Mouse (Mus musculus) forebrain, embryonic 10.5 days (tissue): ENCODE measurements at regions not wholly inside any gene's neighbourhood (a gene's known extent, or its start where the extent isn't known, plus 50 kb on each side); places are given as distances from the start of the nearest gene placed in this dataset.
A peak's percentile ranks its signal among the peaks of the same experiment; 100 is the strongest.

Experiments
- DNase-seq: peaks from one replicate; pipeline ENCODE4 v3.0.0-alpha.2; 2017; ENCODE audit warnings: low spot score; ENCODE audit errors: extremely low spot score
- H3K27ac ChIP-seq: fragments of 300-500 bp; sonication (generic); 2 replicates; pipeline ENCODE4 v1.5.1; 2016; ENCODE audit warnings: mild to moderate bottlenecking
- H3K27me3 ChIP-seq: fragments of 300-500 bp; sonication (generic); 2 replicates; pipeline ENCODE4 v1.6.1; 2016; ENCODE audit warnings: mild to moderate bottlenecking; ENCODE audit not compliant: poor library complexity, severe bottlenecking
- H3K36me3 ChIP-seq: fragments of 300-500 bp; sonication (generic); replicated peaks from 2 replicates; pipeline ENCODE4 v1.6.1; 2016; ENCODE audit warnings: mild to moderate bottlenecking, moderate library complexity
- H3K4me1 ChIP-seq: fragments of 300-500 bp; sonication (generic); 2 replicates; pipeline ENCODE4 v1.6.1; 2016
- H3K4me3 ChIP-seq: fragments of 300-500 bp; sonication (generic); 2 replicates; pipeline ENCODE4 v1.5.1; 2016; ENCODE audit warnings: mild to moderate bottlenecking, moderate library complexity
- H3K9me3 ChIP-seq: fragments of 300-500 bp; sonication (generic); 2 replicates; pipeline ENCODE4 v1.6.1; 2016; ENCODE audit warnings: mild to moderate bottlenecking, moderate library complexity
- WGBS: fragments of 180-500 bp; shearing (Covaris S2); methylation state at CpG from one replicate; pipeline ENCODE4 v1.1.7; 2016; 5-methylcytosine and 5-hydroxymethylcytosine counted together

DNA sequence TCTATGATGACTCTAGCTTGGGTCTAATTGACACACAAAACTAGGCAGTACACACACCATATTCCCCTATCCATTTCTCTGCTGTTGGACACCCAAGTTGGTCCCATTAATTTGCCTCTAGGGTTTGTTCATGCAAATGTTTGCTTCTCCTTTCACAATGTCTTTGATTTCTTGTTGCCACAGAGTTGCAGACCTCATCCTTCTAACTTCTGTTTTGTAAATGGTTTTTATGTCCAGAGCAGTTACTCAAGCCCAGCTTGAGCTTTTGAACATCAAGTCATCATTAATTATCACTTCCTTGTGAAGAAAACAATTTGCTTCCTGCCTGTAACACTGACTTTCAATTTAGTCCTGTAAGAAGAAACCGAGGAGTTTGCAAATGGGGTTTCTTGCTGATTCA is 122.6 kb upstream of the Egfl6 start:
- Histone ChIP-seq H3K9me3 (no peaks in the 10 kb centered on the region), H3K4me1 (no peaks in the 10 kb centered on the region), H3K36me3 (no peaks in the 10 kb centered on the region), H3K27ac (no peak overlapping the region), H3K4me3 (no peak overlapping the region), H3K27me3 (peaks cover 93% of the 10 kb centered on the region)
- WGBS, result 95% methylated on average over 1 of the region's 1 CpGs
- no peak for DNase-seq

DNA sequence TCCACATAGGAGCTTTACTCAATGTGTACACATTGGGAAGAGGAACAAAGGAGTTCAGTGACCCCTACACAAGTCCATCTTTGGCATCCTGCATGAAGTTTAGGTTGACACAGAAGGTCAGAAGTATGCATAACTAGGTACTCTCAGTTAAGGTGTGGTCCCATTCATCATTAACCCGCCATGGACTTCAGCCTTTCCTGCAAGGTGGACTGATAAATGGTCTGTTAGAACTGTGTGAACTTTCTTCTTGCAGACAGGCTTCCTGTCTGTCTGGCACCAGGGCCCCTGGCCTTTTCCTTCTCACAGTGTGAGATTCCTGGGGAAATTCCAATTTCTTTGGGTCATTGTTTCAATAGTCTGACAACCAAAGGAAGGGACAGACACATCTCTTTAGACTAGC is 121.5 kb upstream of the Egfl6 start:
- Histone ChIP-seq H3K4me1 (no peaks in the 10 kb centered on the region), H3K9me3 (no peaks in the 10 kb centered on the region), H3K4me3 (no peak overlapping the region), H3K27ac (no peak overlapping the region), H3K27me3 (peaks cover 85% of the 10 kb centered on the region), H3K36me3 (no peaks in the 10 kb centered on the region)
- no peak for DNase-seq
- 85% methylated on average over 1 of the region's 1 CpGs for WGBS

DNA sequence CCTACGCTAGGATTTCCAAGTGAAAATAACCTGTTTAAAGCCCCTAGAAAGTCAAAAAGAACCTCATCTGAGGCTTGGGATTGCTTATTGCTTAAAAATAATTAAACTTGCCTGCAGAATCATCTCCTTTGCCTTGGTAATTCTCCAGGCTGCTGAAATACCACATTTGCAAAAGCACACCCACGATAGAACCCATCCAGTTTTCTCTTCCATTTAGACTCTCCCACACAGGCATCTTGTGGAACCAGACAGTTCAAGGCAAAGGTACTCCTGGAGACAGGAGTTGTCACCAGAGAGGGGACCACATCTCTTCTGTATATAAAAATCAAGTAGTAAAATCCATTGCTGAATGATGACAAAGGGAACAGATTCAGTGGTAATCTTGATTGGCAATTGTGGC is 118.8 kb upstream of the Egfl6 start:
- WGBS, result 94% methylated on average over 2 of the region's 2 CpGs
- no peaks in the 10 kb centered on the region for H3K4me1 ChIP-seq
- DNase-seq, result no peak
- no peak overlapping the region for H3K27ac ChIP-seq
- H3K4me3 ChIP-seq, result no peak overlapping the region
- H3K9me3 ChIP-seq, result no peaks in the 10 kb centered on the region
- no peaks in the 10 kb centered on the region for H3K36me3 ChIP-seq
- H3K27me3 ChIP-seq, result peaks cover 90% of the 10 kb centered on the region

DNA sequence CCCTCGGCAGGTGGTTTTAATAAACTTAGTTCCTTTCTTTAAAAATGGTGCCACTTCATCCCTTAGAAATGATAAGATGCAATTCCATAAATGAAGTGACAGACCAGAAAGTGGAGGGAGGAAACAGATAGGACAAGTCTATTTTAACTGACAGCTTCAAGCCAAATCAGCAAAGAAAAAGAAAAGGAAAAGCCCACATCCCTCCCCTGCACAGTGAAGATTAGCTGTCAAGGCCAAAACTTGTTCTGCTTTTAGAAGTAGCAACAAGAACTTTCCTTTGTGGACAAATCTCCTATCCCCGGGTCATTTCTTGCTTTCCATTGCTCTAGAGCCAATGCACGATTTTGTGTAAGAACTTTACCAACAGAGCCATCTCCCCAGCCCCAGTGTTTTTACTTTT is 108.7 kb upstream of the Egfl6 start:
- H3K27ac ChIP-seq, result no peak overlapping the region
- peaks cover 92% of the 10 kb centered on the region for H3K27me3 ChIP-seq
- no peaks in the 10 kb centered on the region for H3K4me1 ChIP-seq
- no peaks in the 10 kb centered on the region for H3K36me3 ChIP-seq
- no peak for DNase-seq
- 87% methylated on average over 3 of the region's 3 CpGs for WGBS
- no peaks in the 10 kb centered on the region for H3K9me3 ChIP-seq
- no peak overlapping the region for H3K4me3 ChIP-seq

DNA sequence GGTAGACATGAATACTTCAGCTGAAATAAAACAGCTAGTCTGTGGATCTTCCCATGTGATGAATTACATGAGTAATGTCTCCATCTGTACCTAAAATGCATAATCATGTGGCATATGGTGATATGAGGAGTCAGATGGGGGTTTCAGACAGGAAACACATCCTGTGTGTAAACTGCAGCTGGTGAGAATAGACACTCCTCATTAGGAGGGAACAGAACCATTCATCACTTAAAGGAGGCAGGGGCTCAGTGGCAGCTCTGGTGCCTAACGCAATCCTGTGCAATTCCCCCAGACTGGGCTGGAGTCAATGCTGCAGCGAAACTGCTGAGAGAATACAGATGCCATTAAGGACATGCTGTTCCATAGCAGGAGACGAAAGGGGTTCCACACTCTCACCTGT is 103.3 kb upstream of the Egfl6 start:
- Histone ChIP-seq H3K27ac (no peak overlapping the region), H3K4me1 (no peaks in the 10 kb centered on the region), H3K4me3 (no peak overlapping the region), H3K36me3 (no peaks in the 10 kb centered on the region), H3K9me3 (no peaks in the 10 kb centered on the region), H3K27me3 (peaks cover 91% of the 10 kb centered on the region)
- 89% methylated on average over 3 of the region's 3 CpGs for WGBS
- DNase-seq, result no peak

DNA sequence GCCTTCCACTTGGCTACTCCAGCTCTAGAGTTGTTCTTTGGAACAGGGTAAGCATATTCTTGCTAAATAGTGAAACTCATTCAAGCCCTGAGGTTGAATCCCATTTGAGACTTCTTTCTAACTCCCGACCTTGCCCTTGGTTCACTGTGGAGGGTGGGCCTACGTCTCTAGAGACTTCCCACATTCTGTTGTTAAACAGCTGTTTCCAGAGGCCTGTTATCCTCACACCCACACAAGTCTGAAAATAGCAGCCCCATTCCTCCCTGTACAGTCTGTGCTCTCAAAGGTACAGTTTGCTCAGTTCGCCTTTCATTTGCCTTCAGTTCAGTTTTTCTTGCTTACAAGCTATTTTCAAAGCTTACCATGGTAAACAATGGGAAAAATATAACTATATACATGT is 87.9 kb upstream of the Egfl6 start:
- no peaks in the 10 kb centered on the region for H3K9me3 ChIP-seq
- 87% methylated on average over 3 of the region's 3 CpGs for WGBS
- H3K4me3 ChIP-seq, result no peak overlapping the region
- no peak overlapping the region for H3K27ac ChIP-seq
- DNase-seq, result no peak
- H3K4me1 ChIP-seq, result no peaks in the 10 kb centered on the region
- H3K36me3 ChIP-seq, result no peaks in the 10 kb centered on the region
- H3K27me3 ChIP-seq, result peaks cover 97% of the 10 kb centered on the region

DNA sequence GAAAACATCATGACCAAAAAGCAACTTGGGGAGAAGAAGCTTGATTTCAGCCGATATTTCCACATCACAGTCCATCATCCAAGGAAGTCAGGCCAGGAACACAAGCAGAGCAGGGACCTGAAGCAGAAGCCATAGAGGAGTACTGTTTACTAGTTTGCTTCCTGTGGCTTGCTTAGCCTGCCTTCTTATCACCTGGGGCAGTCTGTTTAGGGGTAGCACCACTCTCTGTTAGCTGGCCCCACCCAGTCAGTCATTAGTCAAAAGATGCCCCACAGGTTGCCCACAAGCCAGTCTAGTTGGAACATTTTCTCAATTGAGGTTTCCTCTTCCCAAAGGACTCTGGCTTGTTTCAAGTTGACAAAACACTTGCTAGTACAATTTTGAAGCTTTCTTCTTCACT is 87.1 kb upstream of the Egfl6 start:
- WGBS, result 83% methylated on average over 1 of the region's 1 CpGs
- Histone ChIP-seq H3K9me3 (no peaks in the 10 kb centered on the region), H3K27me3 (peaks cover 97% of the 10 kb centered on the region), H3K36me3 (no peaks in the 10 kb centered on the region), H3K4me3 (no peak overlapping the region), H3K27ac (no peak overlapping the region), H3K4me1 (no peaks in the 10 kb centered on the region)
- DNase-seq, result no peak

DNA sequence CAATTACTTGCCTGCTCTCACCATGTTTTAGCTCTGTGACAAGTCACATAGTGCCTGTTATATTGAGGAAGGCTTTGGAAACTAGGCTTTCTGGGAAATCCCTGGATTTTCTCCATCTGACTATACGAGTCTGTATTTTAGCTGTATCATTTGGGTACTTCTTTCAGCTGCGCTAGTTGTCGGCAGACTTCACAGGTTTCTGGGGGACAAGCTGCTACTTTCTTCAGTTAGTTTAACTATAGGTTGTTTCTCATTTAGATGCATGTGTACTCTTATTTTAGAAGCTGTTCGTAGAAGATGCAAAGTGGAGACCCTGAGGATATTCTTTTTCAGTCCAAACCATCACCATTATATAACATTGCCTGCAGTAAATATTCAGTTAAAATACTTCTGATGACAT is 86.3 kb upstream of the Egfl6 start:
- H3K27ac ChIP-seq, result no peak overlapping the region
- WGBS, result 92% methylated on average over 4 of the region's 4 CpGs
- DNase-seq, result no peak
- H3K9me3 ChIP-seq, result no peaks in the 10 kb centered on the region
- no peak overlapping the region for H3K4me3 ChIP-seq
- peaks cover 97% of the 10 kb centered on the region for H3K27me3 ChIP-seq
- H3K4me1 ChIP-seq, result no peaks in the 10 kb centered on the region
- H3K36me3 ChIP-seq, result no peaks in the 10 kb centered on the region

DNA sequence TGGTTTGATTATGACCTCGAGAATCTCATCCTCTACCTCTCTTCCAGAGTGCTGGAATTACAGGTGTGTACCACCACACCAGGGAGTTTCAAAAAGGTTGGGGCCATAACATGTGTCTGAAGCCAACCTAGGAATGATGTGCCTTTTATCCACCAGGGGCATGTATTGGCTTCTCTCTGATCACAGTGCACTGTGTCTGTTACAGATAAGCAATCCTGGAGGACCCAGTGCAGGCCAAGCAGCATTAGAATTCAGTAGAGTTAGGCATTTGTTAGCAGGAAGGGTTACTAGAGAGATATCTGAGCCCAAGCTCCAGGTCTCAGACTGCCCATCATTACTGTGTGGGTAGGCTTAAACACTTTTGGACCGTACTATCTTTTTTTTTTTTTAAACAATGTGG is 80.8 kb upstream of the Egfl6 start:
- peaks cover 99% of the 10 kb centered on the region for H3K27me3 ChIP-seq
- DNase-seq, result no peak
- WGBS, result 86% methylated on average over 2 of the region's 2 CpGs

DNA sequence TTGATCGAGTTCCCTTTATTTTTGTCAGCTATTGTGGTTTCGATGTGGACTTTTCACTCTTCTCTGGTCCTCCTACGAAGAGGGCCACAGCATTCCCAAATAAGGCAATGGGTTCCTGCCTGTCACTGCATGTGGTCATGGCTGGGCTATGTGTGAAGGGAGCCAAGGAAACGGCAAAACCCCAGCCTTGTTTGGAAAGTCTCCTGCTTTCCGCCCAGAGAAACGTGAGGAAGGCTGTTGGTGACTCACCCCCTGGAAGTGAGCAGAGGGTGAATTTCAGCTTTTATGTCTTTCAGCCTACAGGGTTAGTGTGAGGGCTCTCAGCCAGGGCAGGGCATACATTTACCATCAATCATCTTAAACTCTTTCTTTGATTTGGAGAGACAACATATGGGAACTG is 76.3 kb upstream of the Egfl6 start:
- Histone ChIP-seq H3K4me1 (peaks cover 10% of the 10 kb centered on the region), H3K27me3 (peaks cover 96% of the 10 kb centered on the region), H3K36me3 (no peaks in the 10 kb centered on the region), H3K27ac (0 out of 2 replicates have a peak overlapping the region, but pooled peaks have one; percentile 82), H3K9me3 (no peaks in the 10 kb centered on the region), H3K4me3 (no peak overlapping the region)
- WGBS, result 59% methylated on average over 6 of the region's 6 CpGs
- peak; percentile 15 for DNase-seq

More for the DNA sequence above, 80.8 kb upstream of the Egfl6 start:
- H3K36me3 ChIP-seq, result no peaks in the 10 kb centered on the region
- no peak overlapping the region for H3K27ac ChIP-seq
- H3K4me1 ChIP-seq, result peaks cover 6% of the 10 kb centered on the region
- H3K4me3 ChIP-seq, result no peak overlapping the region
- no peaks in the 10 kb centered on the region for H3K9me3 ChIP-seq

DNA sequence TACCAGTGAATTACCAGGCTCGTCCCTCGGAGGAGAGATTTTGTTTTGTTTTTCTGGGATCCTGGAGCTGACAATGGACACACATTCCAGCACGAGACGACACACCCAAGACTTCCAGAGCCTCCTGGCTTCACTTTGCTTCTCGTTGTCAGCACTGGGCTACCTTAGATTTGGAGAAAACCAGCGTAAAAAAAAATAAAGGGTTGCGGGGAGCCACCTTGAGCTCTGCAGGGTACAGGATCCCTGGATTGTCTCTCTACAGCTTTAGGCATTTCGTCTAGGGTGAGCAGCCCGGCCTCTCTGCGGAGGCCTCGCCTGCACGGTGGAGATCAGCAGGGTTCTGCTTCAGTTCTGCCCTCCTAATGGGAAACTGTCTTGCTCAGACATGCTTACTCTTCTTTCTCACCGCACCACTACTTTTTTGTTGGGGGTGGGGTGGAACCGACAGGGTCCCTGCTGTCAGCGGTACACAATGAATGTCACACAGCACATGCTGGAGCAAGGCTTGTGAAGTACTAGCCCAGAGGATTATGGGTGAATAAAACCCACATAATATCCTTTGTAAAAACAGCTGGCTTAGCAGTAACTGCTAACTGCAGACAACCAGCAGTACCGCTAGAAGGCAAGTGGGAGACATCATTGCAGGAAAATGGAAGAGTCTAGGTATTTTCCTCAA is 75.7 kb upstream of the Egfl6 start:
- WGBS, result 17% methylated on average over 16 of the region's 16 CpGs
- Histone ChIP-seq H3K27ac (peak overlapping the region; percentile 82), H3K27me3 (peaks cover 96% of the 10 kb centered on the region), H3K4me3 (peak overlapping the region; percentile 28), H3K36me3 (no peaks in the 10 kb centered on the region), H3K9me3 (no peaks in the 10 kb centered on the region), H3K4me1 (peaks cover 10% of the 10 kb centered on the region)
- peak; percentile 24 for DNase-seq

DNA sequence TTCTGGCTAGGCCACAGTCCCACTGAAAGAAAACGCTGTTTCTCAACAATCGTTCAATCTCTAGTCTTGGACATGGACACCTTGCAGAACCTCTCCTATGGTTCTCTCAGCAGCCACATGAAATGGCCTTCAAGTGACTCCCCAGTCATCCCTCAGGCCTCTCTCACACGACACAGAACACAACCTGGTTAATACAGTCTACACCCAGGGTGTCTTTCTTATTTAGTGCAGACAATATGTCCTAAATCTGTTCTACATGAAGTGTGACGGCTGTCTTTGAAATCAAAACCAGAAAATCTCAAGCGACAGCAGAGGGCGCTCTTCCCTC is 75.2 kb upstream of the Egfl6 start:
- WGBS, result 29% methylated on average over 6 of the region's 6 CpGs
- peaks cover 96% of the 10 kb centered on the region for H3K27me3 ChIP-seq

DNA sequence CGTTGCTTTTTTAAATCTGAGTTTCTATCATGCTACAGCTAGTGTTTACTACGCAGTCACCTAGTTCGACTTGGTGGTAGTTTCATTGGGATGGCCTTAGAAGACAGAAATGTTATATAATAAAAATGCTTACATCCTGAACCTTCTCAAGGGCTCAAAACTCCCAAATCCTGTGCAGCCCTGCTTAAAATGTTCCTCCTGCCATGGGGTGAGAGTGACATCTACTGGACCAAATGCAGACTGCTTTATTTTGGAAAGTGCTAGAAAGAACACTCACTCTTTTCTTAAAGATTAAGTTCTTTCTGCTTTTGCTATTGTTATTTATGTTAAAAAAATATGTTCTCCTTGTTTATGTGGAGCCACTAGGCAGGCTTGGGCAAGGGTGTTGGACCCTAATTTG is 66.9 kb upstream of the Egfl6 start:
- WGBS, result 59% methylated on average over 3 of the region's 3 CpGs
- Histone ChIP-seq H3K4me1 (no peaks in the 10 kb centered on the region), H3K27ac (no peak overlapping the region), H3K4me3 (no peak overlapping the region), H3K36me3 (no peaks in the 10 kb centered on the region), H3K27me3 (peaks cover 70% of the 10 kb centered on the region), H3K9me3 (no peaks in the 10 kb centered on the region)
- DNase-seq, result peak; percentile 23

More for the DNA sequence above, 75.2 kb upstream of the Egfl6 start:
- Histone ChIP-seq H3K27ac (peak overlapping the region; percentile 82; the same call in 1 of the 2 replicates), H3K9me3 (no peaks in the 10 kb centered on the region), H3K36me3 (no peaks in the 10 kb centered on the region), H3K4me3 (no peak overlapping the region), H3K4me1 (peaks cover 10% of the 10 kb centered on the region)
- peak; percentile 67 for DNase-seq

DNA sequence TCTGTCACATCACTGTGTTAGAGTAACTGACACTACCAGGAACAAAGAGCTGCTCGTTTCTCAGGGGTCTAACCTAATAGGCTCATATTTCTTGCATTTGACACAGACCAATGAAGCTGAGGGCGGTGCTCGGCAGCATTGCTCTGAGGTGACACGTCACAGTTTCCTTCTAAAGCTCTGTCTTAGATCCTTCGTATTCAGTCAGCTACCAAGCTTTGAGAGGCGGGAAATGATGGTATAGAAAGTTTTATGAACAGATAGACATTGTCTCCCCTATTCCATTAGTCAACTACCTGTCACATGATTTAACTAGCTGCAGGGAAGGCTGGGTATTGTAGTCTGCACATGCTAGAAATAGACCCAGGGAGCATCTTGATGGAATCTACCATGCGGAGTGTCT is 60.2 kb upstream of the Egfl6 start:
- Histone ChIP-seq H3K36me3 (no peaks in the 10 kb centered on the region), H3K4me3 (no peak overlapping the region), H3K9me3 (no peaks in the 10 kb centered on the region), H3K27ac (no peak overlapping the region), H3K27me3 (peaks cover 60% of the 10 kb centered on the region), H3K4me1 (no peaks in the 10 kb centered on the region)
- no peak for DNase-seq
- WGBS, result 71% methylated on average over 7 of the region's 7 CpGs
